Mouse (Mus musculus): Measurements from ENCODE around the gene Lrrc14b. TPM values are rescaled to one million over a fixed set of nuclear protein-coding genes. Genes with fewer than 3 reads are reported as not detected.

The Lrrc14b gene
- polyA plus RNA-seq, 1 experiment from 2014 or later, result not detected

GRCm38 (mm10) chr13:74363176-74363858, 488 bp downstream of the Lrrc14b start:
- TF ChIP-seq CTCF (IDR thresholded peaks at IDR 0.05; ENCODE audit: low read depth), result no peak
- no peak overlapping the region for H3K27ac ChIP-seq (ENCODE audit: low read depth)
- peak; percentile 51; the same call in 1 of the 2 replicates for ATAC-seq (ENCODE audit: insufficient read depth)
- no peaks in the 10 kb centered on the region for H3K4me1 ChIP-seq (ENCODE audit: insufficient read depth)
- peaks cover 27% of the 10 kb centered on the region for H3K36me3 ChIP-seq (ENCODE audit: insufficient read depth)
- no peak overlapping the region for H3K4me2 ChIP-seq
- no peaks in the 10 kb centered on the region for H3K9me3 ChIP-seq (ENCODE audit: low read depth, low read length)
- DNase-seq, result no peak
- WGBS, result 86% methylated on average over 13 of the region's 13 CpGs
- H3K27me3 ChIP-seq (ENCODE audit: insufficient read depth, low read length), result no peaks in the 10 kb centered on the region
- no peak overlapping the region for H3K9ac ChIP-seq
- H3K4me3 ChIP-seq (ENCODE audit: low read depth, low read length), result no peak overlapping the region

GRCm38 (mm10) chr13:74362218-74362617, 1.6 kb downstream of the Lrrc14b start:
- H3K27me3 ChIP-seq (ENCODE audit: insufficient read depth, low read length), result no peaks in the 10 kb centered on the region
- no peak overlapping the region for H3K4me2 ChIP-seq
- 75% methylated on average over 2 of the region's 2 CpGs for WGBS
- no peaks in the 10 kb centered on the region for H3K9me3 ChIP-seq (ENCODE audit: low read depth, low read length)
- DNase-seq (no peak), ATAC-seq (ENCODE audit: insufficient read depth) (no peak)
- H3K27ac ChIP-seq (ENCODE audit: low read depth), result no peak overlapping the region
- TF ChIP-seq CTCF (IDR thresholded peaks at IDR 0.05; ENCODE audit: low read depth), result no peak
- H3K4me3 ChIP-seq (ENCODE audit: low read depth, low read length), result no peak overlapping the region
- H3K36me3 ChIP-seq (ENCODE audit: insufficient read depth), result peaks cover 36% of the 10 kb centered on the region
- no peaks in the 10 kb centered on the region for H3K4me1 ChIP-seq (ENCODE audit: insufficient read depth)
- no peak overlapping the region for H3K9ac ChIP-seq

- no peak overlapping the region for H3K4me3 ChIP-seq (ENCODE audit: low read depth, low read length)
- H3K27me3 ChIP-seq (ENCODE audit: insufficient read depth, low read length), result no peaks in the 10 kb centered on the region
- ATAC-seq (ENCODE audit: insufficient read depth) (no peak), DNase-seq (no peak)
- TF ChIP-seq CTCF (IDR thresholded peaks at IDR 0.05; ENCODE audit: low read depth), result no peak
- no peaks in the 10 kb centered on the region for H3K9me3 ChIP-seq (ENCODE audit: low read depth, low read length)
- H3K36me3 ChIP-seq (ENCODE audit: insufficient read depth), result peaks cover 70% of the 10 kb centered on the region
- no peak overlapping the region for H3K27ac ChIP-seq (ENCODE audit: low read depth)
- 97% methylated on average over 13 of the region's 13 CpGs for WGBS
- no peak overlapping the region for H3K9ac ChIP-seq
- no peaks in the 10 kb centered on the region for H3K4me1 ChIP-seq (ENCODE audit: insufficient read depth)
- H3K4me2 ChIP-seq, result no peak overlapping the region
Measured at GRCm38 (mm10) chr13:74356491-74356890, 7.3 kb downstream of the Lrrc14b start.

DNA sequence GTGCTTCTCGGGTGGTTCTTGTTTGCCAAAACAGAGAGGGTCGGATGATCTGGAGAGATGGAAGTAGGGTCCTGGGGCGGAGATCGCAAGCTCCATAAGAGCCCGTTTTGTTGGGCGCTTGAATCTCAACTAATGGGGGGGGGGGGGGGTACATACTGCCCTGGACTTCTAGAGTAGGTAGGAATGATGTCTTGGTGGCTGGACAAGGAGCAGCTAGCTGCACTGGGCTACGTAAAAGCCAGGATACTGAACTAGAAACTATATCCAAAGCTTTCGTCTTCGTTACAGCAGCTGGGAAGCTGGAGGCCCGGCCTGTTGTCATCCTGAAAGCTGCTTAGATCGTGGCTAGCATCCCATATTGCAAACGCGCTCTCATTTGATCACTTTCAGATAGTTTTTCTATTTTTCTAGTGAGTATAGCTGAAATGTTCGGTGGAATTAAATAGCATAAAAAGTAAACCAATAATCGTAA, 13.3 kb downstream of the Lrrc14b start:
- Histone ChIP-seq H3K27me3 (ENCODE audit: insufficient read depth, low read length) (no peaks in the 10 kb centered on the region), H3K4me2 (peak overlapping the region; percentile 80), H3K9ac (peak overlapping the region; percentile 92), H3K9me3 (ENCODE audit: low read depth, low read length) (no peaks in the 10 kb centered on the region), H3K36me3 (ENCODE audit: insufficient read depth) (peaks cover 17% of the 10 kb centered on the region), H3K27ac (ENCODE audit: low read depth) (peak overlapping the region; percentile 86; the same call in 1 of the 2 replicates), H3K4me1 (ENCODE audit: insufficient read depth) (peaks cover 11% of the 10 kb centered on the region), H3K4me3 (ENCODE audit: low read depth, low read length) (peak overlapping the region; percentile 80)
- WGBS, result 2% methylated on average over 15 of the region's 15 CpGs
- DNase-seq (peak; percentile 64), ATAC-seq (ENCODE audit: insufficient read depth) (peak; percentile 71; the same call in 1 of the 2 replicates)
- TF ChIP-seq CTCF (IDR thresholded peaks at IDR 0.05; ENCODE audit: low read depth), result no peak

- Histone ChIP-seq H3K27me3 (ENCODE audit: insufficient read depth, low read length) (no peaks in the 10 kb centered on the region), H3K4me3 (ENCODE audit: low read depth, low read length) (peak within 1 kb of the TSS; percentile 80), H3K9ac (peak within 1 kb of the TSS; percentile 92), H3K4me1 (ENCODE audit: insufficient read depth) (peaks cover 11% of the 10 kb centered on the region), H3K36me3 (ENCODE audit: insufficient read depth) (peaks cover 17% of the 10 kb centered on the region), H3K27ac (ENCODE audit: low read depth) (peak within 1 kb of the TSS; percentile 86), H3K4me2 (peak within 1 kb of the TSS; percentile 80), H3K9me3 (ENCODE audit: low read depth, low read length) (no peaks in the 10 kb centered on the region)
- peak; percentile 97 for ATAC-seq (ENCODE audit: insufficient read depth)
- no peak; the same call in 1 of the 2 replicates for TF ChIP-seq CTCF (IDR thresholded peaks at IDR 0.05; ENCODE audit: low read depth)
- peak; percentile 99 for DNase-seq
- 1% methylated on average over 57 of the region's 57 CpGs for WGBS
Measured at GRCm38 (mm10) chr13:74349566-74350434, 14.0 kb downstream of the Lrrc14b start, which contains the start of the genes Sdha and Ccdc127. Gene Sdha, minus strand, starts transcription at chr13:74350280. Gene Ccdc127, plus strand, starts transcription at chr13:74350309.

DNA sequence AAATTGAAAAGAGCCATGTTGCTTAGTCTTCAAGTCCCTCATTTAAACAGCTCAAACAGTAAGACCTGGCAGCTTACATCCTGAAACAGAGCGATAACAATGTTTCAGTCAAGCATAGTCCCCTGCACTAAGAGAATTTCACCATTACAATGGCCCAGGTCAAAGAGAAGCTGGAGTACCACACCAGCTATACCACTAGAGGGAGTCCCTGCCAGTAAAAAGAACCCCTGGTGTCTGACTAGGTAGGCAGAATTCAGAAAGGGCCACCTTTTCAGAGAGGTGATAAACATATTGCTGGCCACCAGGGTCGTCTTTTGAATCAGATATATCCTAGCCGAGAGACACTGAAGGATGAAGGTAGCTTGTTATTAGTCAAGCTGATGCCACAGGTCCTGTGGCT, 22.8 kb downstream of the Lrrc14b start:
- Histone ChIP-seq H3K9ac (no peak overlapping the region), H3K4me3 (ENCODE audit: low read depth, low read length) (no peak overlapping the region), H3K9me3 (ENCODE audit: low read depth, low read length) (no peaks in the 10 kb centered on the region), H3K4me2 (no peak overlapping the region), H3K27ac (ENCODE audit: low read depth) (no peak overlapping the region), H3K4me1 (ENCODE audit: insufficient read depth) (no peaks in the 10 kb centered on the region), H3K27me3 (ENCODE audit: insufficient read depth, low read length) (no peaks in the 10 kb centered on the region), H3K36me3 (ENCODE audit: insufficient read depth) (peaks cover 82% of the 10 kb centered on the region)
- peak; percentile 72 for DNase-seq
- 46% methylated on average over 3 of the region's 3 CpGs for WGBS
- peak; percentile 67 for TF ChIP-seq CTCF (IDR thresholded peaks at IDR 0.05; ENCODE audit: low read depth)
- peak; percentile 70; the same call in 1 of the 2 replicates for ATAC-seq (ENCODE audit: insufficient read depth)

DNA sequence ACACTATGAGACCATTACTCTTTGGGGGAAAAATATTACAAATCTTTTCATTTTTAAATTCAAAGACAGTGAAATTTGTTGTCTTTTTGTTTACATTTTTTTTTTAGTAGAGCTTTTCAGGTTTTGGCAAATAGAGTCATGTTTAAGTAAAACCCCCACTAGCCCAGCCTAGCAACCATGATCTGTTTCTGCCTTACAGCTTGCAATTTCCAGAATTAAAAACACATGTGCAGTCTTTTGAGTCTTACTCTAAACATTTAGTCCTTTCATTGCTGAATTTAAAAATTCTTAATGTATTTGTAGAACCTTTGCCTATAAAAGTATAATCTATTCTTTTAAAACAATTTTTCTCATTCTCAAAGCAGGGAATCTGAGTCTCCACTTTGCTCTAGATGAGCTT, 34.5 kb downstream of the Lrrc14b start:
- Histone ChIP-seq H3K27me3 (ENCODE audit: insufficient read depth, low read length) (no peaks in the 10 kb centered on the region), H3K4me3 (ENCODE audit: low read depth, low read length) (no peak overlapping the region), H3K36me3 (ENCODE audit: insufficient read depth) (peaks cover 75% of the 10 kb centered on the region), H3K4me2 (no peak overlapping the region), H3K9me3 (ENCODE audit: low read depth, low read length) (no peaks in the 10 kb centered on the region), H3K9ac (no peak overlapping the region), H3K27ac (ENCODE audit: low read depth) (no peak overlapping the region), H3K4me1 (ENCODE audit: insufficient read depth) (no peaks in the 10 kb centered on the region)
- no peak for TF ChIP-seq CTCF (IDR thresholded peaks at IDR 0.05; ENCODE audit: low read depth)
- DNase-seq (no peak), ATAC-seq (ENCODE audit: insufficient read depth) (no peak)
